Mouse (Mus musculus) olfactory bulb, adult 2 months (tissue): ENCODE measurements around the gene Gm21860.

Source experiments
- CTCF ChIP-seq: fragments of 200-500 bp; IDR thresholded peaks from 2 replicates; pipeline ENCODE4 v1.5.1; 2012; ENCODE audit warnings: low read depth, mild to moderate bottlenecking, low read length, moderate library complexity; ENCODE audit not compliant: insufficient read depth
- POLR2A ChIP-seq: fragments of 200-500 bp; IDR thresholded peaks from 2 replicates; pipeline ENCODE4 v1.6.1; 2012; ENCODE audit warnings: mild to moderate bottlenecking, low read depth, low read length, moderate library complexity; ENCODE audit not compliant: insufficient read depth

GRCm38 (mm10) chrY:90740013-90740561, 14.5 kb downstream of the Gm21860 start:
- no peak for TF ChIP-seq CTCF
- TF ChIP-seq POLR2A: no peak
